Mouse (Mus musculus): ENCODE measurements around the gene Gucd1. TPM values are rescaled to one million over a fixed set of nuclear protein-coding genes. Genes with fewer than 3 reads are reported as not detected.

Gucd1 gene
- total and polyA plus RNA-seq, 3 experiments, result 16.8 to 19.0 (median 18.0) TPM

- Histone ChIP-seq H3K79me2 (replicated peaks; ENCODE audit: control insufficient read depth, extremely low read depth, insufficient read depth, poor library complexity, severe bottlenecking) (peaks cover 9% of the 10 kb centered on the region), H3K9me3 (replicated peaks; ENCODE audit: low read length) (no peaks in the 10 kb centered on the region), H3K9ac (ENCODE audit: insufficient read depth, low read depth) (peak overlapping the region; percentile 70; the same call in 1 of the 2 replicates), H3K27ac (ENCODE audit: insufficient read depth, low read depth) (no peak overlapping the region), H3K4me1 (ENCODE audit: control insufficient read depth in 1 of 2, insufficient read depth in 2 of 2) (peaks cover 32 to 88% of the 10 kb centered on the region in 2 experiments), H3K4me2 (ENCODE audit: insufficient read depth, low read depth, poor library complexity, severe bottlenecking) (peak overlapping the region; percentile 70), H3K36me3 (replicated peaks in 1 of 2; ENCODE audit: control insufficient read depth in 1 of 2, insufficient read depth in 1 of 2, low read length in 1 of 2) (peaks cover 0 to 15% of the 10 kb centered on the region in 2 experiments), H3K4me3 (replicated peaks in 1 of 3; ENCODE audit: low read depth in 2 of 3, low read length in 2 of 3, poor library complexity in 1 of 3) (peak overlapping the region; percentile 66 to 83 (median 67)), H3K27me3 (replicated peaks) (no peaks in the 10 kb centered on the region)
- dilution Hi-C loops (cut with MboI; ENCODE audit: extremely low pct_ligation_motif_present, extremely low pct_unique_long_range_greater_than_20kb, low sequenced_read_pairs) (no loop called here), in situ Hi-C loops (cut with MboI; ENCODE audit: low pct_ligation_motif_present, low pct_unique_long_range_greater_than_20kb, low sequenced_read_pairs) (loop anchor here (5.0 kb wide), 1 partner anchor 169 kb away; no protein-coding TSS in a partner anchor)
- no peak for TF ChIP-seq IRF4 (IDR thresholded peaks at IDR 0.05; ENCODE audit: low read depth, low read length)
- TF ChIP-seq MEF2A (IDR thresholded peaks at IDR 0.05; ENCODE audit: borderline replicate concordance, low read depth, low read length), result no peak
- TF ChIP-seq SMC3 (IDR thresholded peaks at IDR 0.05; ENCODE audit: low read depth, low read length), result no peak
- TF ChIP-seq TBP (conservative IDR thresholded peaks at IDR 0.05; ENCODE audit: low read depth, low read length), result no peak
- no peak for TF ChIP-seq JUN (IDR thresholded peaks at IDR 0.05; ENCODE audit: insufficient read depth, low read depth, low read length)
- TF ChIP-seq EP300 (IDR thresholded peaks at IDR 0.05; ENCODE audit: low read length), result no peak
- TF ChIP-seq BHLHE40 (IDR thresholded peaks at IDR 0.05; ENCODE audit: low read depth, low read length), result no peak
- TF ChIP-seq ZKSCAN1 (IDR thresholded peaks at IDR 0.05; ENCODE audit: borderline replicate concordance, low read depth, low read length), result no peak
- no peak for TF ChIP-seq USF2 (conservative IDR thresholded peaks at IDR 0.05; ENCODE audit: low read depth, low read length)
- TF ChIP-seq UBTF (IDR thresholded peaks at IDR 0.05; ENCODE audit: low read depth, low read length), result no peak
- no peak for TF ChIP-seq CHD1 (IDR thresholded peaks at IDR 0.05; ENCODE audit: low read depth, low read length)
- no peak for TF ChIP-seq USF1 (IDR thresholded peaks at IDR 0.05; ENCODE audit: low read depth, low read length)
- no peak for TF ChIP-seq MXI1 (IDR thresholded peaks at IDR 0.05; ENCODE audit: low read depth, low read length)
- TF ChIP-seq PAX5 (IDR thresholded peaks at IDR 0.05; ENCODE audit: low read length), result no peak
- no peak for TF ChIP-seq GABPA (IDR thresholded peaks at IDR 0.05; ENCODE audit: insufficient replicate concordance, low read depth, low read length)
- no peak for TF ChIP-seq TCF12 (IDR thresholded peaks at IDR 0.05; ENCODE audit: low read depth, low read length)
- TF ChIP-seq JUND (conservative IDR thresholded peaks at IDR 0.05; ENCODE audit: low read depth, low read length), result no peak
- no peak for DNase-seq (ENCODE audit: extremely low read depth)
Measured at GRCm38 (mm10) chr10:75318206-75318605, 199.6 kb downstream of the Gucd1 start.

GRCm38 (mm10) chr10:75316908-75317761 lies 200.6 kb downstream of the Gucd1 start:
- in situ Hi-C loops (cut with MboI; ENCODE audit: low pct_ligation_motif_present, low pct_unique_long_range_greater_than_20kb, low sequenced_read_pairs), result loop anchor here (5.0 kb wide), 1 partner anchor 170 kb away; no protein-coding TSS in a partner anchor
- Histone ChIP-seq H3K9me3 (replicated peaks; ENCODE audit: low read length) (no peaks in the 10 kb centered on the region), H3K27me3 (replicated peaks) (no peaks in the 10 kb centered on the region), H3K4me3 (replicated peaks in 1 of 3; ENCODE audit: low read depth in 2 of 3, low read length in 2 of 3, poor library complexity in 1 of 3) (peak overlapping the region; percentile 66 to 83 (median 67)), H3K36me3 (replicated peaks in 1 of 2; ENCODE audit: control insufficient read depth in 1 of 2, insufficient read depth in 1 of 2, low read length in 1 of 2) (peaks cover 3 to 20% of the 10 kb centered on the region in 2 experiments), H3K27ac (ENCODE audit: insufficient read depth, low read depth) (peak overlapping the region; percentile 27; the same call in 1 of the 2 replicates), H3K9ac (ENCODE audit: insufficient read depth, low read depth) (peak overlapping the region; percentile 70), H3K4me1 (ENCODE audit: control insufficient read depth in 1 of 2, insufficient read depth in 2 of 2) (peaks cover 32 to 88% of the 10 kb centered on the region in 2 experiments), H3K4me2 (ENCODE audit: insufficient read depth, low read depth, poor library complexity, severe bottlenecking) (peak overlapping the region; percentile 70), H3K79me2 (replicated peaks; ENCODE audit: control insufficient read depth, extremely low read depth, insufficient read depth, poor library complexity, severe bottlenecking) (peaks cover 9% of the 10 kb centered on the region)
- DNase-seq (ENCODE audit: extremely low read depth), result no peak
- dilution Hi-C loops (cut with MboI; ENCODE audit: extremely low pct_ligation_motif_present, extremely low pct_unique_long_range_greater_than_20kb, low sequenced_read_pairs), result no loop called here
- TF ChIP-seq MYC (IDR thresholded peaks at IDR 0.05; ENCODE audit: low read depth, low read length) (no peak), GABPA (IDR thresholded peaks at IDR 0.05; ENCODE audit: insufficient replicate concordance, low read depth, low read length) (no peak), NRF1 (IDR thresholded peaks at IDR 0.05; ENCODE audit: low read depth, low read length) (no peak), BHLHE40 (IDR thresholded peaks at IDR 0.05; ENCODE audit: low read depth, low read length) (no peak), ETS1 (conservative IDR thresholded peaks at IDR 0.05; ENCODE audit: low read depth, low read length) (no peak), USF2 (conservative IDR thresholded peaks at IDR 0.05; ENCODE audit: low read depth, low read length) (no peak), CTCF (conservative IDR thresholded peaks at IDR 0.05 in 1 of 2, IDR thresholded peaks at IDR 0.05 in 1 of 2; ENCODE audit: low read depth in 2 of 2, low read length in 2 of 2) (peak in 1 of 2 experiments; percentile 73; a peak in 2 of 4 replicates), CHD1 (IDR thresholded peaks at IDR 0.05; ENCODE audit: low read depth, low read length) (no peak), USF1 (IDR thresholded peaks at IDR 0.05; ENCODE audit: low read depth, low read length) (no peak), ELF1 (IDR thresholded peaks at IDR 0.05; ENCODE audit: low read depth, low read length) (0 out of 2 replicates have a peak, but pooled peaks have one; percentile 2), IRF4 (IDR thresholded peaks at IDR 0.05; ENCODE audit: low read depth, low read length) (peak; percentile 33; the same call in 1 of the 2 replicates), POLR2AphosphoS2 (IDR thresholded peaks at IDR 0.05; ENCODE audit: low read depth, low read length) (no peak), TCF12 (IDR thresholded peaks at IDR 0.05; ENCODE audit: low read depth, low read length) (peak; percentile 31; the same call in 1 of the 2 replicates), EP300 (IDR thresholded peaks at IDR 0.05; ENCODE audit: low read length) (no peak), KAT2A (IDR thresholded peaks at IDR 0.05; ENCODE audit: insufficient replicate concordance, low read length) (no peak), RAD21 (IDR thresholded peaks at IDR 0.05; ENCODE audit: low read depth, low read length) (peak; percentile 61), MEF2A (IDR thresholded peaks at IDR 0.05; ENCODE audit: borderline replicate concordance, low read depth, low read length) (no peak), MAFK (IDR thresholded peaks at IDR 0.05; ENCODE audit: insufficient replicate concordance, low read length) (no peak), JUND (conservative IDR thresholded peaks at IDR 0.05; ENCODE audit: low read depth, low read length) (no peak), E2F4 (IDR thresholded peaks at IDR 0.05; ENCODE audit: insufficient replicate concordance, low read depth, low read length) (no peak)

All from CH12.LX (cell line).